Mouse (Mus musculus) liver, embryonic 15.5 days (tissue): ENCODE measurements around the gene Eif2ak4. TPM values are rescaled to one million over a fixed set of nuclear protein-coding genes. Genes with fewer than 3 reads are reported as not detected.
A peak's percentile ranks its signal among the peaks of the same experiment; 100 is the strongest.

Experiments
- ATAC-seq: fragments of 200-750 bp; cut with Nextera tagmentation; 2 replicates; pipeline ENCODE4 v1.8.0; 2017; ENCODE audit warnings: moderate number of reproducible peaks, mild to moderate bottlenecking, moderate library complexity; ENCODE audit not compliant: insufficient read depth
- H3K27ac ChIP-seq: fragments of 300-500 bp; sonication (generic); replicated peaks from 2 replicates; pipeline ENCODE4 v1.5.1; 2015; ENCODE audit warnings: mild to moderate bottlenecking, inconsistent platforms
- H3K27me3 ChIP-seq: fragments of 300-500 bp; sonication (generic); 2 replicates; pipeline ENCODE4 v1.6.1; 2015; ENCODE audit warnings: mild to moderate bottlenecking, inconsistent platforms
- H3K36me3 ChIP-seq: fragments of 300-500 bp; sonication (generic); replicated peaks from 2 replicates; pipeline ENCODE4 v1.6.1; 2015; ENCODE audit warnings: moderate library complexity, mild to moderate bottlenecking, inconsistent platforms
- H3K4me1 ChIP-seq: fragments of 300-500 bp; sonication (generic); replicated peaks from 2 replicates; pipeline ENCODE4 v1.6.1; 2015; ENCODE audit warnings: inconsistent platforms
- H3K4me2 ChIP-seq: fragments of 300-500 bp; sonication (generic); 2 replicates; pipeline ENCODE4 v1.6.1; 2015; ENCODE audit warnings: moderate library complexity, mild to moderate bottlenecking, inconsistent platforms
- H3K4me3 ChIP-seq: fragments of 300-500 bp; sonication (generic); replicated peaks from 2 replicates; pipeline ENCODE4 v1.5.1; 2015; ENCODE audit warnings: mild to moderate bottlenecking, inconsistent platforms
- H3K9ac ChIP-seq: fragments of 300-500 bp; sonication (generic); 2 replicates; pipeline ENCODE4 v1.6.1; 2015; ENCODE audit warnings: moderate library complexity, mild to moderate bottlenecking, inconsistent platforms
- H3K9me3 ChIP-seq: fragments of 300-500 bp; sonication (generic); replicated peaks from 2 replicates; pipeline ENCODE4 v1.6.1; 2016; ENCODE audit warnings: inconsistent platforms
- WGBS: fragments of 180-500 bp; shearing (Covaris S2); methylation state at CpG from one replicate; pipeline ENCODE4 v1.1.7; 2015; ENCODE audit warnings: mixed read lengths; ENCODE audit not compliant: insufficient replicate concordance; 5-methylcytosine and 5-hydroxymethylcytosine counted together
- polyA plus RNA-seq: library from polyadenylated mRNA; unstranded; fragments of >200 nt; fragmentation: Nextera tagmentation; extraction: Ambion mirVana; gene quantifications from 2 replicates; pipeline ENCODE4 v1.2.1, GENCODE M21; 2015

Gene Eif2ak4
- polyA plus RNA-seq, 1 experiment from 2014 or later, result 3.6 TPM

DNA sequence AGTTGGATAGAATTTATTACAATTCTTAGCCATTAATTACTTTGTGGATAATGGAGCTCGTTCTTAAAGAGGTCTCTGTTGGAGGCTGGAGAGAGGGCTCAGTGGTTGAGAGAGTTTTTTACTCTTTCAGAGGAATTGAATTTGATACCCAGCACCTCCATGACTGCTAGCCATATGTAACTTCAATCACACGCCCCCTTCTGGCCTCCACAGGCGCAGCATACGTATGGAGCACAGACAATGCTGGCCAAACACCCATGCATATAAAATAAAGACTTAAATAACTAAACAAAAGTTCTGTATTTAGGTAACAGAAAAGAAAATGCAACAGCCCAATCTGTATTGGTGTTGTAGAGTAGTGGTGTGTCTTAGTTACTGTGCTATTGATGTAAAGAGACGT lies 43.2 kb downstream of the Eif2ak4 start:
- Histone ChIP-seq H3K4me2 (no peak overlapping the region), H3K9me3 (no peaks in the 10 kb centered on the region), H3K27me3 (no peaks in the 10 kb centered on the region), H3K27ac (no peak overlapping the region), H3K4me3 (no peak overlapping the region), H3K4me1 (no peaks in the 10 kb centered on the region), H3K36me3 (peaks cover 69% of the 10 kb centered on the region), H3K9ac (no peak overlapping the region)
- 65% methylated on average over 5 of the region's 5 CpGs for WGBS
- ATAC-seq, result no peak

DNA sequence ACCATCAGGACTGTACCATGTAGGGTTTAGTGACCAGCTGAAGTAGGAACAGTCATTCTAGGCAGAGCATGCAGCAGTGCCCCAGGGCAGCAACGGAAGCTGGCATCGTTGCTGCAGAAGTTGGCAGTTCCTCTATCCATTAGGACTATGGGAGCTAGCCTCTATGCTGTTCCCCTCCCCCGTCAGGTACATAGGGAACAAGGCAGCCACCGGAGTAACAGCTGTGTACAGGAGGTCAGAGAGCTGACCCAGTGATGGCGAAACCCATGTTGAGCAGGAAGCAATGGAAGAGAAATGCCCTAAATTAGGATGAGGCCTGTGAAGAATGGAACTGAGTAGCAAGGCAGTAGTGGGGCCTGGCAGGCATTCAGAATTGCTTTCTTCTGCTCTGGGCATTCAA lies 53.8 kb downstream of the Eif2ak4 start:
- H3K4me3 ChIP-seq, result no peak overlapping the region
- peak; percentile 70 for ATAC-seq
- H3K36me3 ChIP-seq, result peaks cover 21% of the 10 kb centered on the region
- H3K9ac ChIP-seq, result no peak overlapping the region
- H3K27ac ChIP-seq, result no peak overlapping the region
- no peak overlapping the region for H3K4me2 ChIP-seq
- H3K9me3 ChIP-seq, result no peaks in the 10 kb centered on the region
- no peaks in the 10 kb centered on the region for H3K27me3 ChIP-seq
- H3K4me1 ChIP-seq, result 0 out of 2 replicates have a peak, but pooled peaks cover 9% of the 10 kb centered on the region
- 68% methylated on average over 5 of the region's 5 CpGs for WGBS

DNA sequence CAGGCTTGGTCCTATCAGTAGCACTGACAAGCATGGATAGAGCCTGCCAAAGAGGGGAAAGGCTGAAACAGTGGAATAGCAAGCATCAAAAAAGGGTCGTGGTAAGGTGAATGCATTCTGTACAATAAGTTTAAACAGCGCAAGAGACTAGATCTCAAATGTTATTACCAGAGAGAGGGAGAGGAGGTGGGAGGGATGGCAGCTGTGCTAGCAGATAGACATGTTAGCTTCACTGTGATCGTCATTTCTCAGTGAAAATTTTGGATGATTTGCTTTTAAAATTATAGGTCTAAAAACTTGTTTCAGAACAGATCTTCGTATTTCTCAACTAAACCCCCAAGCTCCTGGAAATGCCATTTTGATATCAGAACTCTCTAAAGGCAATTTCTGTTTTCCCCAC lies 54.3 kb downstream of the Eif2ak4 start:
- ATAC-seq, result no peak
- 80% methylated on average over 4 of the region's 4 CpGs for WGBS
- H3K4me2 ChIP-seq, result no peak overlapping the region

DNA sequence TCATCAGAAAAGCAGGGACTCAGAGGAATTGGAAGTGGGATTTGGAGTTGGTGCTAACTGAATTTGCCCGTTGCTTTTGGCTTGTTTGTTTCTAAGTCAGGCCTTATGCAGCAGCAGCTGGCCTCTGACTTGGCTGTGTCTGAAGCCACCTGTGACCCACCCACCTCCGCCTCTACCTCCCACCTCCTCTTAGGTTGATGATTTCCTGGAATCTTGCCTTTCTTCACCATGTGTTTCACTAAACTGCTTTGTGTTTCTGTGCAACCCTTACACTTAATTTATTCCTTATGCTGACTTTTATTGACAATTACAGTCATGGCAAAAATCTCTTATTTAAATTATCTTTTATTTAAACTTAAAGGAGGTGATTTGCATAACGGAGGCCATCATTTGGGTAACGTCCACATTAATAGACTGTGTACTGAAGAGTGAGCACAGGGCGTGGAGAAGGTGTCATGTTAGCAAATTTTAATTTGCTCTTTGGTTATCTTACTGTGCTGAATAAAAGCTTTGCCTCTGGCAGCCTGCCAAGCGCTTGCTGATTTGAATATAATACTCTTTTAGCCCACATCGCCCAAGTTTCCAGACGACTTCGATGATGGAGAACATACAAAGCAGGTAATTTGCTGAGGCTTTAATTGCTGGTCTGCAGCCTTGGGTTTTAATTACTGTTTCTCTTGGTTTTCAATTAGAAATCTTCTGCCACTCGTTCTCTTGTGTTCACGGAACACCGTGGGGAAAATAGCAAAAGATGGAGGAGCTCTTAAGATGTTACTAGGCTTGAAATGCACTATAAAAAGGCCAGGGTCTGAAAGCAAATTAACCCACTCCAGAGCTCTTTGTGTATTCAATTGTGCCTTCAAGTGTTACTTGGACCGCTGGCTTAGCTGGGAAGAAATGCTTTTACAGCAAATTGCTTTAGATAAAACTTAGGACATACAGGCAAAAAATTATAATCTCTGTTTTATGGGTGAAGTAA lies 57.6 kb downstream of the Eif2ak4 start:
- H3K9me3 ChIP-seq, result no peaks in the 10 kb centered on the region
- no peak for ATAC-seq
- peaks cover 14% of the 10 kb centered on the region for H3K36me3 ChIP-seq
- 0 out of 2 replicates have a peak, but pooled peaks cover 9% of the 10 kb centered on the region for H3K4me1 ChIP-seq
- WGBS, result 78% methylated on average over 13 of the region's 13 CpGs
- H3K27me3 ChIP-seq, result no peaks in the 10 kb centered on the region
- no peak overlapping the region for H3K9ac ChIP-seq
- H3K27ac ChIP-seq, result no peak overlapping the region
- H3K4me3 ChIP-seq, result no peak overlapping the region
- no peak overlapping the region for H3K4me2 ChIP-seq

More for the DNA sequence above, 54.3 kb downstream of the Eif2ak4 start:
- no peak overlapping the region for H3K27ac ChIP-seq
- H3K9ac ChIP-seq, result no peak overlapping the region
- 0 out of 2 replicates have a peak, but pooled peaks cover 9% of the 10 kb centered on the region for H3K4me1 ChIP-seq
- peaks cover 18% of the 10 kb centered on the region for H3K36me3 ChIP-seq
- no peaks in the 10 kb centered on the region for H3K27me3 ChIP-seq
- H3K9me3 ChIP-seq, result no peaks in the 10 kb centered on the region
- no peak overlapping the region for H3K4me3 ChIP-seq

DNA sequence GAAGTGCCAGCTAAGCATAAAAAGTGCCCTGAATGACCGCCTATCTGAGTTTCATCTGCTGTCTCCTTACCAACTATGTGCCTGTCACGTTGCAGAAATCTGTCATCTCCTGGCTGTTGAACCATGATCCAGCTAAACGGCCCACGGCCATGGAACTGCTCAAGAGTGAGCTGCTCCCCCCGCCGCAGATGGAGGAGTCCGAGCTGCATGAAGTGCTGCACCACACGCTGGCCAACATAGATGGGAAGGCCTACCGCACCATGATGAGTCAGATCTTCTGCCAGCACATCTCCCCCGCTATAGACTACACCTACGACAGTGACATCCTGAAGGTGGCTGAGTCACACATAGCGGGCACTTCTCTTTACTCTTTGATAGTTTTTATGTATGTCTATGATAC lies 59.8 kb downstream of the Eif2ak4 start:
- WGBS, result 74% methylated on average over 12 of the region's 12 CpGs
- H3K27ac ChIP-seq, result no peak overlapping the region
- no peaks in the 10 kb centered on the region for H3K27me3 ChIP-seq
- no peak overlapping the region for H3K9ac ChIP-seq
- H3K4me3 ChIP-seq, result no peak overlapping the region
- peaks cover 9% of the 10 kb centered on the region for H3K36me3 ChIP-seq
- H3K4me1 ChIP-seq, result peaks cover 5% of the 10 kb centered on the region
- H3K9me3 ChIP-seq, result no peaks in the 10 kb centered on the region
- H3K4me2 ChIP-seq, result no peak overlapping the region
- ATAC-seq, result no peak

DNA sequence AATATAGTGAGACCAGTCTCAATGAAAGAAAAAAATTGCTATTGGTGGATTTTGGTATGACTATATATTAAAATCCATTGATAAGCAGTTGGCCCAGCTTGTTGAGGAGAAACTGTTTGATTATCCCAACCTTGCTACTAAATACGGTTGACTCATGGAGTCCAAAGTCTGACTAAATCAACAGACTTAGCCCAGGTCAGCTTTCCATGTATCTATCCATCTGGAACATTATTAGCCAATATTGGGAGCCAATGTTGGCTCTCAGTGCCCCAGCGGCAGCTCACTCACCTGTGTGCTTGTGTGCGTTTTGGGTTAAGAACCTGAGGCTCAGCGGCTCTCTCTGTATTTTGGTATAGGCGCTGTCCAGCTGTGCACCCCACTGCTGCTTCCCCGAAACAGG lies 62.6 kb downstream of the Eif2ak4 start:
- WGBS, result 80% methylated on average over 6 of the region's 6 CpGs
- no peak overlapping the region for H3K4me3 ChIP-seq
- no peaks in the 10 kb centered on the region for H3K9me3 ChIP-seq
- H3K27ac ChIP-seq, result no peak overlapping the region
- H3K4me2 ChIP-seq, result no peak overlapping the region
- no peaks in the 10 kb centered on the region for H3K36me3 ChIP-seq
- ATAC-seq, result 0 out of 2 replicates have a peak, but pooled peaks have one; percentile 47
- peaks cover 5% of the 10 kb centered on the region for H3K4me1 ChIP-seq
- no peaks in the 10 kb centered on the region for H3K27me3 ChIP-seq
- no peak overlapping the region for H3K9ac ChIP-seq

DNA sequence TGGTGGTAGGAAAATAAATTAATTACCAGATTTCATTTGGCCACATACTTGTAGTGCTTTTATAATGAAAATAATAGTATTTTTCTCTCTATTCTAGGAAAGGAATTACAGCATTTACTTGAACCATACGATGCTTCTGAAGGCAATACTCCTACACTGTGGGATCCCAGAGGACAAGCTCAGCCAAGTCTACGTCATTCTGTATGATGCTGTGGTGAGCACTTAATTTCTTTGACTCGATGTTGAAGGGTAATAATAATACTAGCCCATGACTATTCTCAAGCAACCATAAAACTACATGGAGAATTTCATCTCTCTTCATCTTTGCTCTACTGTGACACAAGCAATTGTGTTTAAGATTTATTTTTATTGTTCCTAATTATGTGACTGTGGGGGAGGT lies 68.6 kb downstream of the Eif2ak4 start:
- no peaks in the 10 kb centered on the region for H3K4me1 ChIP-seq
- WGBS, result 77% methylated on average over 3 of the region's 3 CpGs

DNA sequence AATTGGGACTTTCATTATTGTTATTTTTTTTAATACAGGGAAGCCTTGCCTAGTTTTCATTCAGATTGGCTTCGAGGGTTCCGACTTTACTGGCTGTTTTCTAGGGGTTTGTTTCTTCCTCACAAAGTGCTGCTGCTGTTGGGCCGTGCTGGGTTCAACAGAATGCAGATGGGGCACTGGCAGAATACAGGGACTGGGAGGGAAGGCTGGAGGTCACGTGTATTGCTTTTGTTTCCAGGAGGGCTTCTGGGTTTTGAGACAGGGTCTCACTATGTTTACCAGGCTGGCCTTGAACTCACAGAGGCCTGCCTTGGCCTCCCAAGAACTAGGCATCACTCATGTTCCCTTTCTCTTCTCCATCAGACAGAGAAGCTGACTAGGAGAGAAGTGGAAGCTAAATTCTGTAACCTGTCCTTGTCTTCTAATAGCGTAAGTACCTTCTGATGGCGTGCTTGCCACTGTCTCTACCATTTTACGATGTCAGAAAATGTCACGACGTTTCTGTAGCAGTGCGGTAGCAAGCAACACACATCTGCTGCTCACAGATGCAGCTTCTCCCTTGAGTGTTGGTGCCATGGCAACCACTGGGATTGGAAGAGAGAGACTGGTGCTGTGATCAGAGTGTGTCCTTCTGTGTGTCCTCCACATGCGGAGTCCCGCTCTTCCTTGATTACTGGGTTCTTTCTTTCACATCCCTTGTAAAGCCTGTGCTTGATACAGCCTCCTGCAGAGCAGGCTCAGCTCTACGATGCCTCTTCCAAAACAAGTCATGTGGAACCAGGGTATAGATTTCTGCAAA lies 69.2 kb downstream of the Eif2ak4 start:
- ATAC-seq, result no peak
- WGBS, result 78% methylated on average over 13 of the region's 13 CpGs
- no peak overlapping the region for H3K4me2 ChIP-seq

More for the DNA sequence above, 68.6 kb downstream of the Eif2ak4 start:
- no peaks in the 10 kb centered on the region for H3K9me3 ChIP-seq
- no peak overlapping the region for H3K9ac ChIP-seq
- ATAC-seq, result no peak
- no peaks in the 10 kb centered on the region for H3K27me3 ChIP-seq
- no peak overlapping the region for H3K4me3 ChIP-seq
- H3K4me2 ChIP-seq, result no peak overlapping the region
- H3K36me3 ChIP-seq, result 0 out of 2 replicates have a peak, but pooled peaks cover 12% of the 10 kb centered on the region
- H3K27ac ChIP-seq, result no peak overlapping the region

DNA sequence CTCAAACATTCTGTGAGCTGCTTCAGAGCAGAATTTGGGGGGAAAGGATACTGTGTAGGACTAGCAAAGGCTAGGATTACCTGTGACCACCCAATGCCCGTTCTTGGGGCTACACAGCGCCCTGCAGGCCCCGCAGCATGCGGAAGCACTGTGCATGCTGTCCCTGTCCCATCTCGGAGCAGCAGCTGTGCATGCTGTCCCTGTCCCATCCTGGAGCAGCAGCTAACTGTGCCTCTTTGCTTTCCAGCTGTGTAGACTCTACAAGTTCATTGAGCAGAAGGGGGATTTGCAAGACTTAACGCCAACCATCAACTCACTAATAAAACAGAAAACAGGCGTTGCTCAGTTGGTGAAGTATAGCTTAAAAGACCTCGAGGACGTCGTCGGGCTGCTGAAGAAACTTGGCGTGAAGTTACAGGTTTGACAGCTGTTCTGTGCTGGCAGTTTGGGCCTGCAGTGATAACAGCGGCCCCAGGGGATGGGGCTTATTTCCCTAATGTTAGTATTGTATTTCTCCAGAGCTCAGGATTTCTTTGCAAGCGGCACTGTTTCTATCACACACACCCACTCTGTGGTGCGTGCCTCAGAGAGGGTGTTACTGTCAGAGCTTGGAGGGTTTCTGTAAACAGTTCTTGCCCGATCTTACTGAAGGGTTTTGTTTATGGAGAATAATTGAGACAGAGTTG lies 73.2 kb downstream of the Eif2ak4 start:
- WGBS, result 76% methylated on average over 16 of the region's 16 CpGs
- no peak for ATAC-seq
- H3K4me3 ChIP-seq, result no peak overlapping the region
- peaks cover 35% of the 10 kb centered on the region for H3K36me3 ChIP-seq
- H3K27ac ChIP-seq, result no peak overlapping the region
- H3K9ac ChIP-seq, result no peak overlapping the region
- H3K9me3 ChIP-seq, result no peaks in the 10 kb centered on the region
- H3K27me3 ChIP-seq, result no peaks in the 10 kb centered on the region
- no peaks in the 10 kb centered on the region for H3K4me1 ChIP-seq
- H3K4me2 ChIP-seq, result no peak overlapping the region

More for the DNA sequence above, 69.2 kb downstream of the Eif2ak4 start:
- H3K9me3 ChIP-seq, result no peaks in the 10 kb centered on the region
- no peaks in the 10 kb centered on the region for H3K4me1 ChIP-seq
- no peak overlapping the region for H3K27ac ChIP-seq
- 0 out of 2 replicates have a peak, but pooled peaks cover 17% of the 10 kb centered on the region for H3K36me3 ChIP-seq
- no peak overlapping the region for H3K9ac ChIP-seq
- no peak overlapping the region for H3K4me3 ChIP-seq
- H3K27me3 ChIP-seq, result no peaks in the 10 kb centered on the region

DNA sequence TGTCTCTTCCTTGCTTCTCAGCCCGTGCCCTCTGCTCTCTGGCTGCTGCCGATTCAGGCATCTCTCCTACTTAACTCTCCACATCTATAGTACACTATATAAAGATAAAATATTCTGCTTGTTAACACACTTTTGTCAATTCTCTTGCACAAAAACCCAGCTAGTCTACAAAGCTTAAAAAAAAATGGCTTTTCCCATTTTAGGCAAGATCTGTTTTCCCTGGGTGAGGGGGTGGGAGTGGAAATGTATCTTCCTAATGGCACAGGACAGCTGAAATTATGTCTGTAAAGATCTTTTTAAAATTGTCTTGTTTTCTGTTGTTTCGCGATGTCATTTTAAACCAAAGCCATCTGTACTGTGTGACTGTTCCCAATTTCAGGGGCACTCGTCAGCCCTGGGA lies 75.1 kb downstream of the Eif2ak4 start:
- peaks cover 40% of the 10 kb centered on the region for H3K36me3 ChIP-seq
- WGBS, result 75% methylated on average over 5 of the region's 5 CpGs
- H3K9me3 ChIP-seq, result no peaks in the 10 kb centered on the region
- H3K4me1 ChIP-seq, result no peaks in the 10 kb centered on the region
- ATAC-seq, result no peak
- no peak overlapping the region for H3K4me3 ChIP-seq
- H3K27ac ChIP-seq, result no peak overlapping the region
- H3K9ac ChIP-seq, result no peak overlapping the region
- no peak overlapping the region for H3K4me2 ChIP-seq
- H3K27me3 ChIP-seq, result no peaks in the 10 kb centered on the region
